Mouse (Mus musculus) right cerebral cortex, postnatal 25 days (tissue): ENCODE results near the gene Pla2g6.

Experiments
- DNase-seq: peaks from one replicate; pipeline ENCODE4 v3.0.0; 2022

Gene Pla2g6

DNA sequence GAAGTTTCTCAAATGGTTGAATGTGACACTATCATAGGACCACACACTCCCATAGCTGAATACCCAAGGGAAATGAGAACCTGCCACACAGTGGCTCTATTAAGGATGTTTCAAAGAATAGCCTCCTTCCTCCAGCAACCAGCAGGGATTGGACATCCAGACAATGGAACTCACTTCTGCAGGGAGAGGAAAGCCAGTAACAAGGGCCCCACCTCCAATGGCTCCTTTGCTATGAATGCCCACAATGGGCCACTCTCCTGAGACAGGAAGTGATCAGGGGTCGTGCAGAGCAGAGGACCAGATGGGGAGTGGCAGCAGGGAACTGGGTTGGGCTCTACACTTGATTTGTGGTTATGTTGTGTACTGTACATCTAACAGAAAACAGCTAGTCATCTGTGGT is 59.7 kb downstream of the Pla2g6 start:
- DNase-seq, result no peak

DNA sequence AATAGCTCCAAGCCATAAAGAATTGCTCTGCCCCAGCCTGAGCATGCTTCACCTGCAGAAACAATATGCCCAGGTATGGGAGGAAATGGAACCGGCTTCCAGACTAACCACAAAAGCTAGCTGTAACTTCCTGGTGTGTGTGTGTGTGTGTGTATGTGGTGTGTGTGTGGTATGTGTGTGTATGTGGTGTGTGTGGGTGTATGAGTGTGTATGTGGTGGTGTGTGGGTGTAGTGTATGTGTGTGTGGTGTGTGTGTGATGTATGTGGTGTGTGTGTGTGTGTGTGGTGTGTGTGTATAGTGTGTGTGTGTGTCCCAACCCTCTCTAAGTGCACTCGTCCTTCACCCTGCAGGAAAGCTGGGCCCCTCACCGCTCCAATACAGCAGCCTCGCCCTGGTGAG is 62.8 kb downstream of the Pla2g6 start:
- DNase-seq, result no peak

DNA sequence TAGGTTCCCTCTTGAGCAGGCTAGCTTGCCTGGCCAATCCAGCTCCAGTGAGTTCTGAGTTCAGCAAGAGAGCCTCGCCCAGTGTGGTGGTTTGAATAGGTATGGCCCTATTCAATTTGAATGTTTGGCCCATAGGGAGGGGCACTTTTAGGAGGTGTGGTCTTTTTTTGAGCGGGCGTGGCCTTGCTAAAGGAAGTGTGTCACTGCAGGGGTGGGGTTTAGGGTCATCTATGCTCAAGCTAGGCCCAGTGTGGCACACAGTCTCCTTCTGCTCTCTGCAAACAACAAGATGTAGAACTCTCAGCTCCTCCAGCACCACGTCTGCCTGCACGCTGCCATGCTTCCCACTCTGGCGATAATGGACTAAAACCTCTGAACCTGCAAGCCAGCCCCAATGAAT is 64.5 kb downstream of the Pla2g6 start:
- no peak for DNase-seq

DNA sequence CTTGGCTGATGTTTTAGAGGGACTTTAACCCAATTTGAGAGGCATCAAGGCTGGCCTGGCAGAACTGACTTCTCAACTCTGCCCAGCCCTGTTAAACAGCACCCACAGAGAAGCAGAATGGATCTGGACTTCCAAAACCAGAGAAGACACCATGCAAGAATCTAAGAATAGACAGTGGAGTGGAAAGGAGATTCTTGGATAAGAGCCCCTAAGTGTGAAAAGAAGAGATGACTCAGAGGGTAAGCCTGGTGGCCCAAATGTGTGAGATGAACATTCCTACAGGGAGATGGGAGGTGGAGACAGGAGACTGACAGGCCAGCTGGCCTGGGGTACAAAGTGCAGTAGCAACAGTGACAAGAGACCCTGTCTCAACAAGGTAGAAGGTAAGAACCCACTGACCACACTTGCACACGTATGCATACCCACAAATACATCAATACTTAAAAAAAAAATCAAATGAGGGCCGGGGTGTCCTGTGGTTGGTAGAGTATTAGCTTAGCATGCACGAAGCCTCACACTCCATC is 65.3 kb downstream of the Pla2g6 start:
- no peak for DNase-seq

DNA sequence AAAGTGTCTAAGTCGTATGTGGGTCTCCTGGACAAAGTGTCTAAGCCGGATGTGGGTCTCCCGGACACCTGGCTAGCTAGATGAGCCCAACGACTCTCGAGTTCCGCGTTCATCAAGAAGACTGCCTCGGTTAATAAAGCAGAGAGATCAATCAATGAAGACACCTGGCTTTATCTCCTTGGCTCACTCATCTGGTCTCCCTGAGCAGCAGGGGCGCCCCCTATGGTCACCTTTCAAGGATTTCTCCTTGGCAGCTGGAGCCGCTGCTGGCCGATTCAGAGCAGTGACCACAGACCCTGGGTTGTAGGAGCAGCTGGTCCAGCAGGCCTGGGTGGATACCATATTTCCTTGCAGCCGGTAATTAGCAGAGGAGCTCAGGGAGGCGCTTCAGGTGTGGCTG is 65.8 kb downstream of the Pla2g6 start:
- no peak for DNase-seq

DNA sequence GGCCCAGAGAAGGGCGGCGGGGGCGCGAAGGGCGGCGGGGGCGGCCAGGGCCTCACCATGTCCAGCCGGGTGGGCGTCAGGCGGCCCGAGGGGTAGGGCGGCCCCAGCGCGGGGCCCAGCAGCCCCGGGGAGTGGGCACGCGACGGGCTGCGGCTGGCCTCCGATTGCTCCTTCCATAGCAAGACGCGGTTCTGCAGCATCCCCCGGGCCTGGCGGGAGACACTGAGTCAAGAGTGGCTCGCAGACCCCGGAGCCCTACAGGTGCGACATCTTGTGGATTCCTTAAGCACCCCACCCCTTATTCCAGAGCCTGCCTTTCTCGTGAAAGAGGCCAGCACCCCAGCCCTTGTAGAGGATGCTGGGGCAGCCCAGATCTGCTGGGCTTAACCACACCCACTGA is 66.4 kb downstream of the Pla2g6 start:
- DNase-seq, result no peak

DNA sequence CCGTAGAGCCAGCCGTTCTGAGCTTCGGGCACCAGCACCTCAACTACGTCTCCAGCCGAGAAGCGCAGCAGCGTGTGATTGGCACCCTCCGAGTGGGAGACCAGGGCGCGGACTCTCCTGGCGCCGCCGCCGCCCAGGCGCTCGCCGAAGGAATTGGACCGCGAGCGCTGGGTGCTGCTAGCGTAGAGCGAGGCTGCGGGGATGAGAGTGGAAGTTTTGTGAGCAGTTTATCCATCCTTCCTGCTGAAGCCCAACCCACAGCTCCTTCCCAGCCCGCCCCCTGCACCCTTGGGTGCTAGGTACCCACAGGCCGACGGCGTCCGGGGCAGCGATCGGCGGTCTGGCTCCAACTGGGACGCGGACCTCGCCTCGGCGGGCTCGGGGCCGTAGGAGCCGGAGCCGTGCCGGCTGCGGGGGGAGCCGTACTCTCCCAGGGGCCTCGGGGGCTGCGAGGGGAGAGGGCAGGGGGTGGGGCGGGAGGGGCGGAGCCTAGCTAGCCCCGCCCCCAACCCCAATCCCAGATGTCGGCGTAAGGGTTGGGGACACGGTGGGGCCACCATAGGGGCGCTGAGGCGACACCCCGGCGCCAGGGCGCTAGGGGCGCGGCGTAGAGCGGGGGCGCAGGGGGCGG is 67.0 kb downstream of the Pla2g6 start:
- peak; percentile 62 for DNase-seq

DNA sequence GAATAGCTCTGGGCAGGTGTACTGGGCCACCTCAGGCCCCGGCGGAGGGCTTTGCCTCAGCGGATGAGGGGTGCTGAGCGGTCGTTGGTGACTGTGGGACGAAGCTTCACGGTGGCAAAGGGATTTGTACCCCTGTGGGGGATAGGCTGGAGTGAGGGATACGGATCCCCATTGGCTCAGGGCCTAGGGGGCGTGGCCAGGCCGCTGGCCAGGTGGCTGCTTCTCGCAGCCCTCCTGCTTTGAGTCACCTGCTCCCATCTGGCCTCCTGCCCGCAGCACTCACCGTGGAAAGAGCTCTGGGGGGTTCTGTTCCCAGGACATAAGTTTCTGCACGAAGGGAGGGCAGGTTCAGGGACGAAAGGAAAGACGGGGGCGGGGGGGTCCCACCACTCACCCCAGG is 69.7 kb downstream of the Pla2g6 start:
- no peak for DNase-seq

DNA sequence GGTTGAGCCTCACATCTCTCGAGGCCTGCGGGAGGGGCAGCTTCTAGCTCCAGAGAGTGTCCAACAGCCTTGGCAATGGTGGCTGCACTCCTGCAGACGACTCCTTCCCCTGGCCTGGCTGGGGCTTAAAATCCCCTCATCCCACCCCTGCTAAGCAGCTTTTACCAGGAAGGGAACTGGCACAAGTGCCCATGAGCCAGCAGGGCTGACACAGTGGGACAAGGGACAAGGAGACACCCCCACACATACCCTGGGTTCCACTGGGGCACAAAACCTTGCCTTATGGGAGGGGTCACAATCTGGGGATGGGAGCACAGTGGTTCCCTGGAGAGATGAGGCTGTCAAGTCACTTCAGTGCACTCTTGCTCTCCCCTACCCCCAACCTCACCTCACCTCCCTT is 73.5 kb downstream of the Pla2g6 start, which contains the start of gene Slc16a8:
Gene Slc16a8 (minus strand): TSS at position 101 of the 400 bp plus-strand sequence.
- DNase-seq, result no peak

DNA sequence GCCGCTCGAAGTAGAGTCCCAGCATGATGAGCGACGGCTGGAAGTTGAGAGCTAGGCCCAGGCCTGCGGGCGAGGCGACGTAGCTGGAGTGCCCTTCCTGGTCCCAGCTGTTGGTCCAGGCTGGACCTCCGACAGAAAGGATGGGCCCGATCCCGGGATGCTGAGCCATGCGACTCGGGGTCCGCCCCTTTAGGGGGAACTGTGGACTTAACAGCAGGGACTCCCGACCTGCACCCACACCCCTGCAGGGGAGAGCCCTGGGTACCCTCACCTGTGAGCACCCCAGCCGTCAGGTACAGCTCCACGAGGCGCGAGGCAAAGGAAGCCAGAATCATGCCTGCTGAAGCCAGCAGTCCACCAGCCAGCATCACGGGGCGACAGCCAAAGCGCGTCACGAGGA is 75.6 kb downstream of the Pla2g6 start:
- DNase-seq, result no peak

DNA sequence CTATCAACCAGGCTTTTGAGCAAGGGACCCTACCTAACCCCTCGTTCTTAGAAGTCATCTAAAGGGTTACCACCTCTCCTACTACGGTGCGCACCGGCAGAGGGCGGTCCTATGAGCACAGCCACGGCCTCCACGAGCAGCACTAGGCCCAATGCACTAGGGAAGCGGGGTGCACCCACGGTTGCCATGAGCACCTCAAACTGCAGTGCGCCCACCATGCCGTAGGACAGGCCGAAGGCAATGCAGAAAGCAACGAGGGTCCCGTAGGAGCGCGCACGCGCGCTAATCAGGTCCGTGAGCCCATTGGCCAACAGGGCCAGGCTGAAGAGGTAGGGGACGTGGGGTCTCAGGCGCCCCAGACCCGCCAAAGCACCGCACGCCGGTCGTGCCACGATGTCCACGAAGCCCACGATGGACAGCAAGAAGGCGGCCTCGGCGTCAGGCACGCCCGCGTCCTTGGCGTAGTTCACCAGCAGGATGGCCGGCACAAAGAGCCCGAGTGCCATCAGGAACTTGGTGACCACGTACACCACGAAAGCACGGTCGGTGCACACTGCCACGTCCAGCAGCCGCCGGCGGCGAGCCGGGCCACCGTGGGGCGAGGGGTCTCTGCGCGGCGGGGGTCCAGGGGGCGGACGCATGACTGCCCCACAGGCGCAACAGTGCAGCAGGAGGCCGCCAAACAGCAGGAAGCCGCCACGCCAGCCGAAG is 76.3 kb downstream of the Pla2g6 start:
- no peak for DNase-seq

DNA sequence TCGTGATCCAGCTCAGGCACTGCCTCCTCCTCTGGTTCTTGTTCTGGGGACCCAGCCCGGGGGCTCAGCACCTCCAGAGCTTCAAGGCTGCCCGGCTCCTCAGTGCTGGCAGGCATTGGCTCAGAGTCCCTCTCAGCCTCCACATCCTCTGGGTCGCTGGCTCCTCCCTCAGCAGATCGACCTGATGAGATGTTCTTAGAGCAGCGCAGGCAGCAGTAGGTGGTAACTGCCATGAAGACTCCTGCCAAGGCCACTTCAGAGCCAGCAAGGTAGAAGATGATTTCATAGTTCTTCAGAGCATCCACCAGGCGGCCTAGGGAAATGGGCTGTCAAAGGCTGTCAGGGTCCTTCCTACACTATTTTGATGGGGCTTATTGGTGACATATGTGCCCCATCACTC is 77.0 kb downstream of the Pla2g6 start:
- no peak for DNase-seq

DNA sequence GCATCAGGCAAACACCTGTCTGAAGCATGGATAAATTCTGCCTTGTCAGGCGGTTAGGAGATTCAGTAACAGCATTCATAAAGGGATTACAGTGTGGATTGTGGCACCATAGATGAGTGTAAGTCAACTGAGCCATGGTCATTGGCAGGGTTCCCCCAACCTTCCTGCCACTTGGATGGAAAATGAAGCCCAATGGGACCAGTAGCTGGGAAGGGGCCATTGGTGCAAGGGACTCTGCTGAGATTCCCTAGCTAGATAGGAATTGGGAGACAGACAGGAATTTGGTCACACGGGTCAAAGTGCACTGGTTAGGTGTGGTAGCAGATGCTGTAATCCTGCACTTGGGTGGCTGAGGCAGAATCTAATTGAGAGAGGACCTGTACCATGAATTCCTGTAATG is 78.0 kb downstream of the Pla2g6 start:
- no peak for DNase-seq

DNA sequence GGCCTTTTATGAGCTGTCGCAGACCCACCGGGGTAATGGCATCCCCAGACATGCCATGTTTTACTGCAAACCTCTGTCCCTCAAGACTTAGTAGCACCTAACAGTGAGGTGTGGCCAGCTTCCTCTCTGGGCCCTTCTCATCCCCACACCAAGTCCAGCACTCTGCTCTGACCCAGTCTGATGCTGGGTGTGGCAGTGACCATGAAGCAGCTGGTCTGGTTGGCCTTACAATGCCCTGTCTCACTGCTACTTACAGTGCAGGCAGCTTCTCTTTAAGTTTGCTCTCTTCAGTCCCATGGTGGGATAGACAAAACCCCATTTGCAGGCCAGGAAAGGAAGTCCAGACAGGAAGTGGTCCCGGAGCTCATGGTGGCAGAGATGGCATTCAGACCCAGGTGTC is 82.9 kb downstream of the Pla2g6 start:
- no peak for DNase-seq

DNA sequence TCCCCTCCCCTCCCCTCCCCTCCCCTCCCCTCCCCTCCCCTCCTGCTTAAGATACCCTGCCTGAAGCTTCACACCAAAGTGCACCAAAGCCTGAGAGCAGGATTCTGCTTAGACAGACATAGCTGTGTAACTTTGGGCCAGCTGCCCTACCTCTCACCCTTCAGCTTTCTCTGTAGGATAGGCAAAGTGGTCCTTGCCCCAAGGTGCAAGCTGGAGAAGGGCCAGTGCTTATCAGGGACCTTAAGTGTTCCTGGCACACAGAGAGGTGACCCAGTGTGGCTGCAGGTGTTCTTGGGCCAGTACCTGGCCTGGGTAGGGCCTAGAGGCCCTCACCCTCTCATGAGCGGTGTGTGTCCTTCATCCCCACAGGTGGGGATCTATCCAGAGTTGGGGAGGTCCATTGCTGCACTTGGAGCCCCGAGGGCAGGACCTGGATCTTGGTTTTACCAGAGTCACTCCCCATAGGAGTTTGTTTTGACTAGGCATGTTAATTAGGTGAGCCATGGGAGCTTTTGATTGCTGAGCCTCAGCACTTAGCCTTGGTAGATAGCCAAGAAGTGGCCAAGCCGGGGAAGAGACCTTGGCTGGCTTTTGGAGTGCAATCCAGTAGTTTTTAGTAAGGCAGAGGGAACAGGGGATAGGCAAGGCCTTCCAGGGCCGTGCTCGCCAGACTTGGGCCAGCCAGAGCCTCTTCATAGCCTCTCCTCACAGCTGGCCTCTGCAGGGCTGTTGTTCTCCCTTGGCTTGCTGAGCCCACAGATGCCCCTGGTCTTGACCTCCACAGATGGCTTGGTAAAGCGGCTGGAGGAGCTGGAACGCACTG is 83.9 kb downstream of the Pla2g6 start:
- DNase-seq, result no peak

DNA sequence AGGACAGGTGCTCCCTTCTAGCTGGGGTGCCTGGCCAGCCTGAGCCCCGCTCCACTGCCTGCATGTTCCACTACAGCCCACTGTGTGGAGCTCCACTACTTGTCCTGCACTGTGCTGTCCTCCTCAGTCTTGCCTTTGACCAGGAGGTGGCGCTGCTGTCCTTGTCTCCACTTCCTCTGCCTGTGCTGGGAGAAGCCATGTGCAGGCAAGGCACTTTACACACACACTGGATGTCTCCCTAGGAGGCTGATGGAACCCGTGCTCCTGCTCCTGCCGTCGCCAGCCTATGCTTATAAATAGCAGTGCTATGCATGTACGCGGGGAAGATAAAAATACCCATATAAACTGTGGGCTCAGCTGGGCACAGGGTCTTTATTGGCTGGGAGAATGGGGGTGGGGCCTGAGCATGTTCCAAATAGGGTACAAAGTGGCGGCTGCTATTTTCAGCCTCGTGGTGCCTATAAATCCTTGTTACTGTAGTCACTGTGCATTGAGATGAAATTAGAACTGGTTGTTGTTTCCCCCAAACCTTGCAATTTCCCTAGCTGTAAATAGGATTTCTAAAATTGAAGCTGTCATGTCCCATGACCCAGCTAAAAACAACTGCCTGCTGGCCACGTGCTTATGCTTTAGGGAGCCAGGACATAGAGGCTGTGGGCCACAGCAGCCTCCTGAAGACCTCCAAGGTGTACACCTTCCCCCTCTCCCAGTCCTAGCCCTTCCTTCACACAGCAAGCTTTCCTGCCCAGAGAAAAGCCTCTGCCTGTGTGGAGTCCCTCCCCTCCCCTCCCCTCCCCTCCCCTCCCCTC is 84.8 kb downstream of the Pla2g6 start:
- peak; percentile 96 for DNase-seq

DNA sequence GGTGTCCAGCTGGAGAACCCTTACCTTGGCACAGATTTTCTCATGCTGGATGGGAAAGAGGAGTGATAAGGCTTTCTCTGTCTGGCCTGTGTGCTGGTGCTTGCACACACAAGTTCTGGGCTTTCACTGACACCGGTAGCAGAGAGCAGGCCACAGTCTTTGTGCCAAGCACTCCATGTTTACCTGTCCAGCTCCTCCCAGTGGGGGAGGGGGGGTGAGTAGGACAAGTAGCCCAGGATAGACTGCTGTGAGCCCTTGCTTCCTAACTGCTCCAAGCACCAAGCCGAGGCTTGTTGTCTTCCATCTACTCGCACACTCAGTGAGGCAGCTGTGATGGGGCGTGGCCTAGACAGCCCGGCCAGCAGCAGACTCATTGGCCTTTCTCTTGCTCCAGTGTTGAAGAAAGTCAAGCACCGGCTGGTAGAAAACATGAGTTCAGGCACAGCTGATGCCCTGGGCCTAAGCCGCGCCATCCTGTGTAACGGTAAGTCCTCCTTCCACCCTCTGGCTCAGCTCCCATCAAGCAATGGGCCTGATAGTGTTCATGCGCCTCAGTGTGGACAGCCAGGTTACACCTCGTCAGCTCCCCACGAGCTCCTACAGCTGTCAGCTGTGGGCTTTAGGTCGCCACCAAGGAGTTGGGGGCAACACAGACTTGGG is 85.5 kb downstream of the Pla2g6 start:
- no peak for DNase-seq

DNA sequence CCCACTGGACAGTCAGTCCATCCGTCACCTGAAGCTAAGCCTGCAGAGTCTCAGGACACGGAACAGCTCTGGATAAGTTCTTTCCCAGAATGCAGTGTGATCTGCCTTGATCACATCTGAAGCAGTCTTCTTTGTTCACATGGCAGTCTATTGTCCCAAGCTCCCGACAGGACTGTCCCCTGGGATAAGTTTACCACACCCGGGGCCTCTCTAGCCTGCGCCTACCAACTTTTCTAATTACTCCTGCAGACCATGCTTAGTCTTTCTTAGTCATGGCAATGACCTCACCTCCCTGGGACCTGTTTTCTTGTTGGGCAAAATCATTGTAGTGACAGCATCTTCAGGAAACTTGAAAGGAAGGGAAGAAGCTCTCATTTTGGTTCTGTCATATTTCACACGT is 90.2 kb downstream of the Pla2g6 start:
- no peak for DNase-seq
